Mouse (Mus musculus): ENCODE measurements around the gene Cbfb.
A peak's percentile ranks its signal among the peaks of the same experiment; 100 is the strongest.

The Cbfb gene

DNA sequence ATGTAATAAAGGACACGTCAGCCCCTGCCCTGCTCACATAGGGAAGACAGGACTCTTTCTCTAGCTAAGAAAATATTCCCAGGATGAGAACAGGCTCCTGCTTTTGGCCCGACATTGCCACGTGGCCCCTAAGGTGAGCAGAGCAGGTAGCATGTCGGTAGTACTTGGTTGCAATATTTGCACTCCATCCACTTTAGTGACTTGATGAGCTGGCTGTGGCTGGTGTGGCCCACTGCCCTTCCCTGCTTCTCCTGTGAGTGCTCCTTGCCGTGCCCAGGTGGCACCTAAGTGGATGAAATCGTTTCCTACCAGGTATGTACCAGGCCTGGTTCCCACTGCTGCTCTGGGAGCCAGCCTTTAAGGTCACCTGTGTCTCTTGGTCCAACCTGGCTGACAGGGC is 81.5 kb downstream of the Cbfb start:
- no peak for DNase-seq (ENCODE audit: low spot score in 2 of 2)

GRCm38 (mm10) chr8:105252680-105253537 is 82.4 kb downstream of the Cbfb start:
- no peak for DNase-seq (ENCODE audit: low spot score in 2 of 2)

- DNase-seq (ENCODE audit: low spot score in 2 of 2): no peak
Observed at GRCm38 (mm10) chr8:105253766-105254151, 83.3 kb downstream of the Cbfb start.

DNA sequence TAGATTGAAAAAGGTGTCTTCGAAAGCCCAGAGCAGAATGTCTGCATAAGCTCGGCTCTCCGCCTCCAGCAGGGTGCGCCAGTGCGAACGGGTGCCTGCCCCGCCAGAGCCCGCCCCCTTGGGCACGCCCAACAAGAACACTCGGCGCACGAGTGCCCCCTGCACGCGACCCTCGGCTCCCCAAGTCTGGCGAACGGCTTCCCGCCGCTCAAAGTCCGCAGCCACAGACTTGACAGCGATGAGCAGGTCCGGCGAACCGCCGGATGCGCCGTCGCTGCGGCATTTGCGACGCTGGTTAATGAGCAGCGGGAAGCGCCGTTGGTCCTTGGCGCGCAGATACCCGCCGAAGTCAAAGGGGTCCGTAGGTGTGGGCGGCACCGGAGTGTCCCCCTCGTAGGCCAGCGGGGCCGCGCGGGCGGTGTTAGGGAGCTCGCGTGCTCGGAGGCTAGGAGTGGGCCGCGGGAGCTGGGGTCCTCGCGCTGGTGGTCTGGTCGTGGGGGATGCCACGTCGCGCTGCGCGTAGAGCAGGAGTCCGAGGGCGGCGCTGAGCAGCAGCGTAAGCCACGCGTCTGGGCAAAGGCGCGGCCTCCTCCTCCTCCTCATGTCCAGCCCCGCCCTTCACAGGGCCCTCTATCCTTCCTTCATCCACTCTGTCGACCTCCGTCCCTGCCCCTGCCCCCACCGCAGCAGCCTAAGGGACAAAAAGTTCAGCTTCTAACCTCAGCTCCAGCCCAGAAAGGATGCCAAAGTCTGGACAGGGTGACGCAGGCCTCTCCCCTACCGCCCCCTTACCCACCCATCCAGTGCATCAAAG is 83.9 kb downstream of the Cbfb start:
- DNase-seq (ENCODE audit: low spot score in 2 of 2): peak; percentile 77 to 82

DNA sequence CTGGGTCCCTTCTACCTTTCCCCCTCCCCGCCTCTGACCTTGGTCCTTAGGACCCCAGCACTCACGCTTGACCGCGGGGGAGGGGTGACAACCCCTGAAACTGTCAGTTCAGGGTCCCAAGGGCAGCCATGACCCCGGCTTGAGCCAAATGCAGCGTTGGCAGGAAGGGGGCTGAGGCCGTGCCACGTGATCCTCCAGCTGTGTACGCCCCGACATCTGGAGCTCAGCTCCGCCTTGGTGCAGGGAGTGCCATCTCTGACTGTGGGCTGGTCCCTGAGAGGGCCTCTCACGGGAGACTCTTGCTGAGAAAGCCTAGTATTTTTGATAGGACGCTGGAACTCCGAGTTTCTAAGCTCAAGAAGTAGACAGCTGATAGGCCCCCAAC is 84.5 kb downstream of the Cbfb start, which contains the start of gene B3gnt9:
Gene B3gnt9 (minus strand): TSS at position 188 of the 385 bp plus-strand sequence.
- DNase-seq (ENCODE audit: low spot score in 2 of 2): no peak

GRCm38 (mm10) chr8:105257318-105258114 is 87.0 kb downstream of the Cbfb start:
- DNase-seq (ENCODE audit: low spot score in 2 of 2): no peak

DNA sequence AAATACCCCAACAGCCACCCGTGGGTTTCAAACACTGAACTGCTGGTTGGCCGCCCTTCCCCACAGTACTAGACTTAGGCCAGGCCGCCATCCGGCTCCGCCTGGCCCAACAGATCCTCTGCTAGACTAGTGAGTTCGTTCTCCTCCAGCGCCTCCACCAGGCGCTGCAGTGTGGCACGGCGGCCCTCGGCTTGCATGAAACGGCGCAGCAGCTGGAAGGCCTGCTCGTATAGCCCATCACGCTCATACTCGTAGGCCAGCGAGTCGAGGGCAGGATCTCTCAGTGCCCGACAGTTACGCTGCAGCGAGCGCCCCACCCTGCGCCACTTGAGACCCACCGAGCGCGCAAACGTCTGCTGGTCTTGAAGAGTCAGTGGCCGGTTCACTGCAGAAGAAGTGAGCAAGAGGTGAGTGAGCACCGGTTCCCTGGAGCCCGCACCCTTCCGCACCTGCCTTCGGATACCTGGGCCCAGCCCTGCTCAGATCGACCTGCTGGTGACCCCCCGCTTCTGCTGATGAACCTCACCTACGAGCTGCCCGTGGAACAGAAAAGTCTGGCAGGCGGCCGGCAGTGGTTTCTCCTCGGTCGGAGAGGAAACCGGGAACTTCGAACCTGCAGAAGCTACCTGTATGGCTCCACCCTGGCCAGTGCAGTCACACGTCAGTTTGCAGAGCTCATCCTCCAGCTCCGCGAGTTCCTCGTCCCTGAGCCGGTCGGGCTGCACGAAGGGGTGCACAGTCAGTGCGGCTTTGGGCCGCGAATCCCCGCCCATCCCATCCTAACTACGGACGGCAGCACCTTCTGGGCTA is 88.6 kb downstream of the Cbfb start:
- DNase-seq (ENCODE audit: low spot score in 2 of 2): peak in 1 of 2 experiments; percentile 39

DNA sequence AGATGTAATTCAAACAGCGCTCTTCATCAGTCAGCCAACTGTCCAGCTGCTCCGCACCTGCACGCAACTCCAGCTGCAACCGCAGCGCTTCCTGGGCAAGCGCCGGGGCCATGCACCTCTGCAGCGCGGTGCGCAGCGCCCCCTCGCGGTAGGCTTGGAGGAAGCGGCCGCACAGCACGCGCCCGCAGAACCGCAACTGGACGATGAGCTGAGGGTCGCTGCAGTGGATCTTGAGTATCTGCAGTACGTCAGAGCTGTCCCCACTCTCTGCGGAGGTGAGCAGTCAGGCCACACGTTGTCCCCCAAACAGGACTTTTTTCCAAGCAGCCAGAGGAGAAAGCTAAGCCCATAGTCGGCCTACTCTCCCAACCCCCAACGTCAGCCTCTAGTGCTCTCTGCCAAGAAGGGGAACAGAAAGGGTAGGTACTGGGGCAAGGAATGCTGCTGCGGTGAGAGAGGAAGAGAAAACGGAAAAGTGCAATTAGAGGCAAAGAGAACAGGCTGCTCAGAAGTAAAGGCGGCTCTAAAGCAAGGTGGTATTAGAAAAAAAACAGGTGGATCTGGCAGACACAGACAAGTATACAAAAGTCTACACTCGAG is 89.3 kb downstream of the Cbfb start:
- peak in 1 of 2 experiments; percentile 56 for DNase-seq (ENCODE audit: low spot score in 2 of 2)

DNA sequence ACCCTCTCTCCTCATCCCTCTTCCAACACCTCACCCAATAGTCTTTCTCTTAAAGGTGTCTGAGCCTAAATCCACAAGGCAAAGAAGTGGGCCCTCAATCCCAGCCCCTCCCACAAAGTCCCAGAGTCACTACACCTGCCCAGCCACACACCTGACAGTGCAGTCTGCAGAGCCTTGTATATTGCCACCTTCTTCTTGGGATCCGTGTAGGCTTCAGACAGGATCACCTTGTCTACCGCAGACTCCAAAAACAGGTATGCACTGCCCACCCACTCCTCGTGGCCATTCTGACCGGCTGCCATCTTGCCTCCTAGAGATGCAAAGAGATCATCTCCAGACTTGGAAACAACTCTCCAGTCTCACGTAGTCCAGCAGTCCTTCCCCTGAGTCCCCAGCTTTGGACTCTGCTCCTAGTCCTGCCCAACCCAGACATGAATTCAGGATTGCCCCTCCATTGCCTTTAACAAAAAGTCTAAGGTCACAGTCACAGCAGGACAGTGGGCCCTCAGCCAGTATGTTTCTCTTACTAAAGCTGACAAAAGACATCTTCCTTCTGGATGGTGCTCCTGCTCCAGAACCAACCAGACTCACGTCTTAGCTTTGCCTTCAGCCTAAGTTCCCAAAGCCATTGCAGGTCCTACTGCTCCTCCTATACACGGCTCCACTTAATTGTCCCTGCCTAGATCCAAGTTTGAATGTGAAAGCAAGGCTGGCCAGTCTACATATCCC is 90.1 kb downstream of the Cbfb start:
- no peak for DNase-seq (ENCODE audit: low spot score in 2 of 2)

DNA sequence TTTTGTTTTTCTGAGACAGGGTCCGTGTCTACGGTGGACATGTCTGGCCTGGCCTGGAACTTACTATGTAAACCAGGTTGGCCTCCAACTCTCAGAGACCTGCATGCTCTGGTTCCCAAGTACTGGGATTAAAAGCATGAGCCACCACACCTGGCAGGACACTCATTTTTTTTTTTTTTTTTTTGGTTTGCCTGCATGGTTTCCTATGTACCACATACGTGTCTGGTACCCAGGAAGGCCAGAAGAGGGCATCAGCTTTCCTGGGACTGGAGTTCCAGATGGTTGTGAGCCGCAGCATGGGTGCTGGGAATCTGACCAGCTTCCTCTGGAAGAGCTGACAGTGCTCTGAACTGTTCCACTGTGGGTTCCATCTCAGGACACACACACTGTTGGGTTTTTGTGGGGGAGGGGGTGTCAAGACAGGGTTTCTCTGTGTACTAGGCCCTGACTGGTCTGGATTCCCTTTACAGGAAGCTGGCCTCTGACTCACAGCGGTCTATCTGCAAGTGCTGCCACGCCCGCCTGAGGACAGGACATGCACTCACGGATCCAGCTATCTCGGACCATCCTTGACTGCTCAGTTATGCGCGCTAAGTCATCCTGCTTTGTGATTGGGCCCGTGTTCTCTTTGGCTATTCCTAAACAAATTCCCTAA is 91.0 kb downstream of the Cbfb start:
- DNase-seq (ENCODE audit: low spot score in 2 of 2): no peak

GRCm38 (mm10) chr8:105263244-105263912 is 92.9 kb downstream of the Cbfb start:
- DNase-seq (ENCODE audit: low spot score in 2 of 2): no peak

DNA sequence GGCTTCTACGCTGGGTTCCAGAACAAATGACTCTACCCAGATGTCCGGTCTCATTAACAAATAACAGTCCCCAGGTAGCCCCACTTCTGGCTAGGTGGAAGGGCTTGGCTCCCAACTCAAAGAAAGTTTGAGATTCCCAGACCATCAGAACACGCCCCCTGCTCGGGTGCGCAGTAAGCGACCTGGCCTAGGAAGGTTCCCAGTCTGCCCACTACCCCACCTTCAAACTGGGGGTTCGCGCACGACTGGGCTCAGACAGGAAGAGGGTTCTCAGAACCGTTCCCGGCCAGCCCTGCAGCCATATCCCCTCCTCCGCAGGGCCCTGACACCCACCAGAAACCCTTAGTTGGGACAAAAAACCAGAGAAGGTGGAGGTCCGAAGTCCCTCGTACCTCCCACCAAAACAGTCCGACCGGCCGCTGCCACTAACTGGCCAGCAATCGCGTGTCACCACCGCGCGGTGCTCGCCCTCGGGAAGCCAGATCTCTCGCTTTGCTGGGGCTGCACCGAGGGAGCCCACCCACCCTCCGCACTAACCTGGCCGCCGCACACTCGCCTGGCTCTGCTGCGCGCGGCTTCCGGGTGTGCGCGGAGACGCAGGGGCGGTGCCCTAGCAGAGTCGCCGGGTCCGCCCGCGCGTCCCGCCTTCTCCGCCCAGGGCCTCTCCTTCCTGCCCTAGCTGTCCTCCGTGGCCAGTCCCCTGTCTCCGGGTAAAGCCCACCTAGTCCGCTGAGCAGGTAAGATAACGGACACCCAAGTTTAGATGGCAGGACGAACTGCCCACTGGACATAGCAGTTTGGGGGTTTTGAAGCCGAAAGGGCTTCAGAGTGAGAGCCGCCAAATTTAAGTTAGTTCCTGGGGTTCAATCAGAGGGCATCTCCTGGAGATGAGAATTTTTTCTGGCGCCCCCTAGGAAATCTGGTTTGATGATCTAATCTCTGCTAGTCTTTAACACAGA is 93.8 kb downstream of the Cbfb start, which contains the start of the genes Tradd and Fbxl8:
Gene Tradd (minus strand): TSS at position 586 of the 959 bp plus-strand sequence.
Gene Fbxl8 (plus strand): TSS at position 625 of the 959 bp plus-strand sequence.
- DNase-seq (ENCODE audit: low spot score in 2 of 2): no peak

DNA sequence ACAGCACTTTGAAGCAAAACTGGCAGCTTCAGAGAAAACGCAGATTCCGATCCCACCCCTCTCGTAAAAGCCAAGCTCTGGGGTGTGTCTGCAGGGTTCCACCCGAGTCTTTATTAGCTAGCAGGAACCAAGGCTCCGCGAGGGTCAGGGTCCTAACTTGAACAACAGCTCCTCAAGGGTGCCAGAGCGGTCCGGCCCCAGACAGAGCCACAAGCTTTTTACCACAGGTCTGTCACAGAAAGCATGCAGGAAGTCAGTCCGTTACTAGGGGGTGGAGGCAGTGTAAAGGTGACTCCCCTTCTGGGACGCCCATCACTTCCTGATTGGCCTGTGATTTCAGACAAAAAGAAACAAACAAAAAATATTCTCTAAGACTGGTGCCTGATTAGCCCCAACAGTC is 94.7 kb downstream of the Cbfb start:
- no peak for DNase-seq (ENCODE audit: low spot score in 2 of 2)

- DNase-seq (ENCODE audit: low spot score in 2 of 2): no peak
Observed at GRCm38 (mm10) chr8:105266775-105267174, 96.3 kb downstream of the Cbfb start.
